Mouse (Mus musculus): ENCODE measurements around the gene Rrp9. TPM values are rescaled to one million over a fixed set of nuclear protein-coding genes. Genes with fewer than 3 reads are reported as not detected.

Gene Rrp9
- 20.7 and 23.2 TPM in 2 replicates for polyA plus RNA-seq (2012; rRNA removed; ENCODE audit: low replicate concordance)

GRCm38 (mm10) chr9:106475663-106476001 is at the start of gene Rrp9:
Rrp9 (plus strand) TSS chr9:106475963.

GRCm38 (mm10) chr9:106429221-106430014 is 46.3 kb upstream of the Rrp9 start, which contains the start of gene Rpl29:
Rpl29 (plus strand) TSS chr9:106429454.

GRCm38 (mm10) chr9:106447348-106447747 is 28.4 kb upstream of the Rrp9 start, which contains the start of the genes Abhd14b and Abhd14a:
Abhd14b (plus strand) TSS chr9:106447459.
Abhd14a (minus strand) TSS chr9:106447678.

GRCm38 (mm10) chr9:106453271-106454070 is 22.3 kb upstream of the Rrp9 start, which contains the start of gene Pcbp4:
Pcbp4 (plus strand) TSS chr9:106453291.

GRCm38 (mm10) chr9:106465571-106466200 is 10.1 kb upstream of the Rrp9 start, which contains the start of gene Gpr62:
Gpr62 (minus strand) TSS chr9:106465938.

GRCm38 (mm10) chr9:106476924-106477484 is 1.2 kb downstream of the Rrp9 start, which contains the start of gene Parp3:
Parp3 (minus strand) TSS chr9:106476949.

GRCm38 (mm10) chr9:106499667-106500066 is 23.9 kb downstream of the Rrp9 start, which contains the start of gene Iqcf1:
Iqcf1 (plus strand) TSS chr9:106499967.

GRCm38 (mm10) chr9:106514273-106514672 is 38.5 kb downstream of the Rrp9 start, which contains the start of gene Iqcf5:
Iqcf5 (plus strand) TSS chr9:106514573.

Other genes with a start within 250 kb of the Rrp9 start
- gene Alas1, start 227.3 kb upstream of the Rrp9 start, polyA plus RNA-seq (2012; rRNA removed; ENCODE audit: low replicate concordance) = 177 and 205 TPM in 2 replicates
- gene Poc1a, start 194.9 kb upstream of the Rrp9 start, polyA plus RNA-seq (2012; rRNA removed; ENCODE audit: low replicate concordance) = 14.7 TPM in 2 replicates
- gene Dusp7, start 107.3 kb upstream of the Rrp9 start, polyA plus RNA-seq (2012; rRNA removed; ENCODE audit: low replicate concordance) = 14.1 and 19.8 TPM in 2 replicates
- gene Rpl29, start 46.5 kb upstream of the Rrp9 start, polyA plus RNA-seq (2012; rRNA removed; ENCODE audit: low replicate concordance) = 296 and 334 TPM in 2 replicates
- gene Acy1, start 37.6 kb upstream of the Rrp9 start, polyA plus RNA-seq (2012; rRNA removed; ENCODE audit: low replicate concordance) = 113 and 257 TPM in 2 replicates
- 90.3 and 94.3 TPM in 2 replicates for gene Abhd14b, start 28.5 kb upstream of the Rrp9 start, polyA plus RNA-seq (2012; rRNA removed; ENCODE audit: low replicate concordance)
- gene Abhd14a, start 28.3 kb upstream of the Rrp9 start, polyA plus RNA-seq (2012; rRNA removed; ENCODE audit: low replicate concordance) = 25.7 and 28.4 TPM in 2 replicates
- gene Pcbp4, start 22.7 kb upstream of the Rrp9 start, polyA plus RNA-seq (2012; rRNA removed; ENCODE audit: low replicate concordance) = 25.3 and 35.3 TPM in 2 replicates
- gene Gpr62, start 10.0 kb upstream of the Rrp9 start, polyA plus RNA-seq (2012; rRNA removed; ENCODE audit: low replicate concordance) = 0.30 and 0.56 TPM in 2 replicates
- 20.4 and 31.8 TPM in 2 replicates for gene Parp3, start 986 bp downstream of the Rrp9 start, polyA plus RNA-seq (2012; rRNA removed; ENCODE audit: low replicate concordance)
- not detected in 2 replicates for gene Iqcf1, start 24.0 kb downstream of the Rrp9 start, polyA plus RNA-seq (2012; rRNA removed; ENCODE audit: low replicate concordance)
- gene Iqcf5, start 38.6 kb downstream of the Rrp9 start, polyA plus RNA-seq (2012; rRNA removed; ENCODE audit: low replicate concordance) = not detected in 2 replicates
- not detected in 2 replicates for gene Iqcf3, start 85.7 kb downstream of the Rrp9 start, polyA plus RNA-seq (2012; rRNA removed; ENCODE audit: low replicate concordance)
- not detected in 2 replicates for gene Iqcf4, start 95.0 kb downstream of the Rrp9 start, polyA plus RNA-seq (2012; rRNA removed; ENCODE audit: low replicate concordance)
- gene Iqcf6, start 150.6 kb downstream of the Rrp9 start, polyA plus RNA-seq (2012; rRNA removed; ENCODE audit: low replicate concordance) = not detected in 2 replicates
- gene Grm2, start 180.1 kb downstream of the Rrp9 start, polyA plus RNA-seq (2012; rRNA removed; ENCODE audit: low replicate concordance) = 0.06 TPM in 2 replicates
- 65.2 and 86.0 TPM in 2 replicates for gene Tex264, start 210.0 kb downstream of the Rrp9 start, polyA plus RNA-seq (2012; rRNA removed; ENCODE audit: low replicate concordance)

Data from duodenum, adult 2 months (tissue).